Mouse (Mus musculus) skeletal muscle tissue, postnatal 0 days (tissue): ENCODE measurements around the gene Slc26a6. TPM values are rescaled to one million over a fixed set of nuclear protein-coding genes. Genes with fewer than 3 reads are reported as not detected.

Source experiments
- microRNA-seq, 2 experiments: library from miRNA; unstranded; fragments of <30 nt; microRNA quantifications; one replicate each; pipeline ENCODE4; 2016
- polyA plus RNA-seq: library from polyadenylated mRNA; unstranded; fragments of >200 nt; fragmentation: Nextera tagmentation; extraction: Ambion mirVana; gene quantifications from 2 replicates; pipeline ENCODE4 v1.2.1, GENCODE M21; 2015

Slc26a6 gene
- 5.1 and 5.2 TPM in 2 replicates for polyA plus RNA-seq

GRCm38 (mm10) chr9:108852976-108853375 lies at the start of gene Slc26a6:
TSS of gene Slc26a6 (plus strand) at chr9:108853283.

DNA sequence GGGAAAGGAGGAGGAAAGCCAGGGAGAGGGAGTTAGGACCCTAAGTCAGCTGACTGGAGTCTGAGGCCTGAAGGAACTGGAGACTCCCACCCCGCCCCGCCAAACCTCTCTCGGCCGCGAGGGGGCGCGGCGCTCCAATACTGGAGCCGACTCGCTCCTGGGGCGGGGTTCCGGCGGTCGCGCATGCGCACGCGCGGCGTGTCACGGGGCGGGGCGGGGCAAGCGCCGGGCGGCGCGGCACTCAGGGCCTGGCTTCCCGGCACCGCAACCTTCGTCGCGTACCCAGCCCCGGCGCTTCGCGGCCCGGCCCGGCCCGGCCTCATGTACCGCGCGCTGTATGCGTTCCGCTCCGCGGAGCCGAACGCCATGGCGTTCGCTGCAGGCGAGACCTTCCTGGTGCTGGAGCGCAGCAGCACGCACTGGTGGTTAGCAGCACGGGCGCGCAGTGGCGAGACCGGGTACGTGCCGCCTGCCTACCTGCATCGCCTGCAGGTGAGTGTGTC lies 44.9 kb upstream of the Slc26a6 start, which contains the start of gene Nckipsd:
Nckipsd (plus strand) TSS at position 206 of the 503 bp plus-strand sequence.

DNA sequence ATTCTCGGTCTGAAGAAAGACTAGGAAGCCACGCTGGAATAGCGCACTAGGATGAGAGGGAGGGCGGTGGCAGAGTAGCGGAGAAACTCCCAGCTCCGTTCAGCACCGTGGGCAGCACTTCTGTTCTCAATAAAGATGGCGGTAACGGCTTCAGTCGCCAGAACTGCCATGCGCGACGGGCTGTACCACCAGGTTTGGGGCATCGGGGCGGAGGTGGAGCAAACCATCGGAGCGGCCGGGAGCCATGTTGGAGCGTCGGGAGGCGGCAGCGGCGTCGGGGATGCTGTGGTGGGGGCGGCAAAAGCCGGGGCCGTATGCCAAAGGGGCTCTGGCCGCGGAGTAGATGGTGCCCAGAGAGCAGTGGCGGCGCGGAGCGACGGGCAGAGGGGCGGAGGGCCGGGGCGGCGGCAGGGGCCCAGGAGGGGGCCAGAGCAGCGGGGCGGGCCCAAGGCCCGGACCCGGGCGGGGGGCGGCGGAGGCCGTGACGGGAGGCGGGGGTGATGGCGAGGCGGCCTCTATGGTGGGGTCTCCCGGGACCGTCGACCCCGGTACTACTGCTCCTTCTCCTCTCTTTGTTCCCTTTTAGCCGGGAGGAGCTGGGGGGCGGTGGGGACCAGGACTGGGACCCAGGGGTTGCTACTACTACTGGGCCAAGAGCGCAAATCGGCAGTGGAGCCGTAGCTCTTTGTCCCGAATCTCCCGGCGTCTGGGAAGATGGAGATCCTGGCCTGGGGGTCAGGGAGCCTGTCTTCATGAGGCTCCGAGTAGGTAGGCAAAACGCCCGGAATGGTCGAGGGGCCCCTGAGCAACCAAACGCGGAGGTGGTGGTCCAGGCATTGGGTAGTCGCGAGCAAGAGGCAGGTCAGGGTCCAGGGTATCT lies 27.0 kb upstream of the Slc26a6 start, which contains the start of gene Celsr3:
Celsr3 (plus strand) TSS at position 501 of the 880 bp plus-strand sequence.

GRCm38 (mm10) chr9:108914491-108914890 lies 61.4 kb downstream of the Slc26a6 start, which contains the start of gene Tmem89:
TSS of gene Tmem89 (plus strand) at chr9:108914619.

DNA sequence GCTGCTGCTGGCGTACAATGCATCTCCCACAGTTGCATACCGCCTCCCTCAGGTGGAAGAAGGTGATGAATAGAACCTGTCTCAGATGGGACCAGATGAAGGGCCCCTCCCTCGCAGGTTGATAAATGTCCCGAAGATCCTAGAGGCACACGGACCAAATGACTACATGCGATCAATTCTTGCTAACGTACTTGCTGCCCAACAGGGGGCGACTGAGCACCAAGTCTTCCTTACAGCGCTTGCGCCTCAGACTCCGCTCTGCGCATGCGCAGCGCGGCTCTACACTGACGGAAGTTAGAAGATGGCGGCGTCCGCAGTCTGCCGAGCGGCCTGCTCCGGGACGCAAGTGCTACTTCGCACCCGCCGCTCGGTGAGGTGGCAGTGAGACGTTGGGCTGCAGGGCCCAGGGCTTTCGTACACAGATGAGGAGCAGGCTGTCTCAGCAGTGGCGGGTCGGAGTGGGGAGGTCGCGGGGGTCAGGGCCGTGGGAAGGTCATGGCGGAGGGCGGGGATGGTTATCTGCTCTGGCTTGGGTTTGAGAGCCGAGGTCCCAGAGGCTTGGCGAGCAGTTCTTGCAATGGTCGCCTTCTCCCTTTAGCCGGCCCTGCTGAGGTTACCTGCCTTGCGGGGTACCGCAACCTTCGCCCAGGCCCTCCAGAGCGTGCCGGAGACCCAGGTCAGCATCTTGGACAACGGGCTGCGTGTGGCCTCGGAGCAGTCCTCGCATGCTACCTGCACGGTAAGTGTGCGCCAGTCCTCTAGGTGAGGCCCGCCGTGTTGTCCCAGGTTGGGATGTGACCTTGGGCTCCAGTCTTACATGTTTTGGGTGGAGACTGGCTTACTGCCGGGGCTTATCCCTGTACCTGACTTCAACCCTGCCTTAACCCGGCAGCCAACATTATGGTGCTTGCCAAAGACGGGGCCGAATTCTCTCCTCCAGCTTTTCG lies 83.6 kb downstream of the Slc26a6 start, which contains the start of gene Uqcrc1:
Uqcrc1 (plus strand) TSS at position 216 of the 947 bp plus-strand sequence.

DNA sequence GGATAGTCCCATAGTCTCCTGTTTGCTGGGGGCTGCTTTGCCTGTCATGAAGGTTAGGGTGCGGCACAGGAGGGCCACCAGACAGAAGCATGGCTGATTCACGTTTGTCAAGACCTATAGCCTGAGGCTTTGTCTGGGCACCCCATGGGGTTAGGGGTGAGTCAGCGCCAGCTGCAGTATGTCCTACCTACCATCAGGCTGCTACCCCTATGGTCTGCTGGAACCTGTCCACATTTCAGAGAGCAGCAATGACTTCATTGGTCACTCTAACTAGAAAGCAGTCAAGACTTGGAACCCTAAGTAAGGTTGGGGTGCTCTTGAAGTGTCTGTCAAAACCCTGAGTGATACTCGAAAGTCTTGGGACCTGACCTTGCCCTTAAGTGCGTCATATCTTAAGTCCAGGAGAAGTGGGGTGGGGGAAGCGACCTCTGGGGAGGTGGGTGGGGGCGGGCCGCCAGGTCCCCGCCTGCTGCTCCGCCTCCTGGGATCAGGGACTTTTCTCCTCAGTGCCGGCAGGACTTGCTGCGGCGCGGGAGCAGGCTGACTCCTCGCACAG lies 100.1 kb downstream of the Slc26a6 start, which contains the start of gene Col7a1:
Col7a1 (plus strand) TSS at position 506 of the 556 bp plus-strand sequence.

Small RNA genes within 50 kb of the gene (microRNA-seq; reads per million reads assigned to microRNA genes)
- 0 reads per million in 2 experiments for gene Gm23156

Other genes with a start within 250 kb of the Slc26a6 start
- gene Arih2, start 203.9 kb upstream of the Slc26a6 start, polyA plus RNA-seq, result 38.6 and 43.2 TPM in 2 replicates
- gene Slc25a20, start 191.2 kb upstream of the Slc26a6 start, polyA plus RNA-seq, result 126 and 132 TPM in 2 replicates
- gene Prkar2a, start 164.0 kb upstream of the Slc26a6 start, polyA plus RNA-seq, result 36.5 and 42.6 TPM in 2 replicates
- gene Ip6k2, start 69.5 kb upstream of the Slc26a6 start, polyA plus RNA-seq, result 21.7 and 26.9 TPM in 2 replicates
- 6.4 and 6.5 TPM in 2 replicates for gene Nckipsd, start 44.9 kb upstream of the Slc26a6 start, polyA plus RNA-seq
- 0.06 TPM in 2 replicates for gene Celsr3, start 27.0 kb upstream of the Slc26a6 start, polyA plus RNA-seq
- gene Tmem89, start 61.3 kb downstream of the Slc26a6 start, polyA plus RNA-seq, result not detected in 2 replicates
- 871 and 963 TPM in 2 replicates for gene Uqcrc1, start 83.3 kb downstream of the Slc26a6 start, polyA plus RNA-seq
- 3.6 and 4.5 TPM in 2 replicates for gene Col7a1, start 100.3 kb downstream of the Slc26a6 start, polyA plus RNA-seq
- gene Ucn2, start 132.7 kb downstream of the Slc26a6 start, polyA plus RNA-seq, result 0.13 TPM in 1 of 2 replicates, not detected in the other
- 7.3 and 8.6 TPM in 2 replicates for gene Pfkfb4, start 138.5 kb downstream of the Slc26a6 start, polyA plus RNA-seq
- gene Shisa5, start 185.3 kb downstream of the Slc26a6 start, polyA plus RNA-seq, result 47.1 and 63.1 TPM in 2 replicates
- gene Trex1, start 206.5 kb downstream of the Slc26a6 start, polyA plus RNA-seq, result 14.9 and 15.0 TPM in 2 replicates
- 11.8 and 12.3 TPM in 2 replicates for gene Atrip, start 220.8 kb downstream of the Slc26a6 start, polyA plus RNA-seq
- gene Ccdc51, start 229.2 kb downstream of the Slc26a6 start, polyA plus RNA-seq, result 11.0 and 11.6 TPM in 2 replicates
- gene Tma7, start 229.3 kb downstream of the Slc26a6 start, polyA plus RNA-seq, result 322 and 363 TPM in 2 replicates
- gene Plxnb1, start 242.1 kb downstream of the Slc26a6 start, polyA plus RNA-seq, result 0.74 and 0.87 TPM in 2 replicates